Mouse (Mus musculus) stomach, postnatal 0 days (tissue): ENCODE data around the gene Vsig2. TPM values are rescaled to one million over a fixed set of nuclear protein-coding genes. Genes with fewer than 3 reads are reported as not detected.

Experiments used
- ATAC-seq: fragments of 200-750 bp; cut with Nextera tagmentation; 2 replicates; pipeline ENCODE4 v1.8.0; 2017; ENCODE audit not compliant: low FRiP score, low TSS enrichment
- DNase-seq: peaks from one replicate; pipeline ENCODE4 v3.0.0-alpha.2; 2016; ENCODE audit warnings: low spot score
- H3K27ac ChIP-seq: fragments of 300-500 bp; sonication (generic); replicated peaks from 2 replicates; pipeline ENCODE4 v1.5.1; 2014; ENCODE audit warnings: mild to moderate bottlenecking, control low read depth
- H3K27me3 ChIP-seq: fragments of 300-500 bp; sonication (generic); 2 replicates; pipeline ENCODE4 v1.6.1; 2014; ENCODE audit warnings: low read length; ENCODE audit not compliant: control insufficient read depth, insufficient read depth
- H3K36me3 ChIP-seq: fragments of 300-500 bp; sonication (generic); 2 replicates; pipeline ENCODE4 v1.6.1; 2014; ENCODE audit warnings: low read length, mixed read lengths; ENCODE audit not compliant: control insufficient read depth, insufficient read depth
- H3K4me1 ChIP-seq: fragments of 300-500 bp; sonication (generic); replicated peaks from 2 replicates; pipeline ENCODE4 v1.6.1; 2014; ENCODE audit warnings: antibody characterized with exemption; ENCODE audit not compliant: control insufficient read depth, insufficient read depth
- H3K4me2 ChIP-seq: fragments of 300-500 bp; sonication (generic); replicated peaks from 2 replicates; pipeline ENCODE4 v1.6.1; 2014; ENCODE audit warnings: low read depth, mild to moderate bottlenecking, control low read depth, moderate library complexity
- H3K4me3 ChIP-seq: fragments of 300-500 bp; sonication (generic); 2 replicates; pipeline ENCODE4 v1.5.1; 2014; ENCODE audit warnings: low read depth, low read length, control low read depth
- H3K9ac ChIP-seq: fragments of 300-500 bp; sonication (generic); 2 replicates; pipeline ENCODE4 v1.6.1; 2014; ENCODE audit warnings: mild to moderate bottlenecking, low read length, control low read depth, mixed read lengths
- H3K9me3 ChIP-seq: fragments of 300-500 bp; sonication (generic); 2 replicates; pipeline ENCODE4 v1.6.1; 2016; ENCODE audit warnings: low read length; ENCODE audit not compliant: control insufficient read depth
- CTCF ChIP-seq: IDR thresholded peaks from 2 replicates; pipeline ENCODE4 v1.5.1; 2016; ENCODE audit warnings: antibody characterized with exemption, low read depth, mild to moderate bottlenecking, moderate library complexity
- EP300 ChIP-seq: optimal IDR thresholded peaks from 2 replicates; pipeline ENCODE3; 2016; ENCODE audit warnings: antibody characterized with exemption
- WGBS: fragments of 180-500 bp; shearing (Covaris S2); extraction: QIAGEN DNeasy Blood & Tissue Kit; methylation state at CpG from one replicate; pipeline ENCODE4 v1.1.7; 2014; 5-methylcytosine and 5-hydroxymethylcytosine counted together
- polyA plus RNA-seq: library from polyadenylated mRNA; unstranded; fragments of >200 nt; fragmentation: Nextera tagmentation; extraction: Ambion mirVana; gene quantifications from 2 replicates; pipeline ENCODE4 v1.2.1, GENCODE M21; 2015

Vsig2 gene
- 350 and 369 TPM in 2 replicates for polyA plus RNA-seq

- Histone ChIP-seq H3K27ac (peak within 1 kb of the TSS; percentile 84), H3K27me3 (no peaks in the 10 kb centered on the region), H3K4me2 (peak within 1 kb of the TSS; percentile 46), H3K4me1 (no peaks in the 10 kb centered on the region), H3K36me3 (no peaks in the 10 kb centered on the region), H3K9me3 (no peaks in the 10 kb centered on the region), H3K4me3 (peak within 1 kb of the TSS; percentile 39), H3K9ac (peak within 1 kb of the TSS; percentile 54)
- peak; percentile 68 for DNase-seq
- TF ChIP-seq EP300 (no peak), CTCF (no peak; the same call in 1 of the 2 replicates)
- ATAC-seq = peak; percentile 81
- 49% methylated on average over 22 of the region's 23 CpGs for WGBS
These were observed at the start of gene Vsig2 for GRCm38 (mm10) chr9:37539170-37540025. Vsig2 (plus strand) TSS chr9:37539255.

DNA sequence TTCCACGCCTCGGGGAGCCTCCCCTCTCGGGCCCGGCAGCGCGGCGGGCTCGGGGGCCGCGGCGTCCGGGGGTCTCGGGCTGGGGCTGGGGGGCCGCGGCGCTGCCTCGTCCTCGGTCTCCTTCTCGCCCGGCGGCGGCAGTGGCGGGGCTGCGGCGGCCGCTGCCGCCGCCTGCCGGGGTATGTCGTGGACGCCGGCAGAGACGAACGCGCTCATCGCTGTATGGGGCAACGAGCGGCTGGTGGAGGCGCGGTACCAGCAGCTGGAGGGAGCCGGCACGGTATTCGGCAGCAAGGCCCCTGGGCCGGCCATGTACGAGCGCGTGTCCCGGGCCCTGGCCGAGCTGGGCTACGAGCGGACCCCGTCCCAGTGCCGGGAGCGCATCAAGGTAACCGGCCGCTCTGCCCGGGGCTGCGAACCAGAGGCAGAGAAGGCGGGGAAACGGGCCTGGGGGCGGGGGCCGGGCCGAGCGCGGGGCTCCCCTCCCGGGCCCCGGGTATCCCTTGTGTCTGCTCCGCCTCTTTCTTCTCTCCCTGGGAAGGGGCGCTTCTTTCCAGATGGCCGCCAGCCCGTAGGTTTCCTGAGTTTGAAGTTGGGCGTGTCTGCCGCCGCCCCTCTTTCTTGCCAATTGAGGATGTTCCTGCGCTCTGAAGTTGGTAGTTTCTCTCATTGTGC, 49.5 kb upstream of the Vsig2 start:
- peak; percentile 24; the same call in 1 of the 2 replicates for TF ChIP-seq CTCF
- TF ChIP-seq EP300 = no peak
- Histone ChIP-seq H3K4me3 (peak overlapping the region; percentile 100), H3K4me2 (peak overlapping the region; percentile 92), H3K27me3 (no peaks in the 10 kb centered on the region), H3K9ac (peak overlapping the region; percentile 92), H3K4me1 (no peaks in the 10 kb centered on the region), H3K36me3 (no peaks in the 10 kb centered on the region), H3K9me3 (no peaks in the 10 kb centered on the region), H3K27ac (peak overlapping the region; percentile 100)
- DNase-seq = peak; percentile 57
- under 1% methylated on average over 50 of the region's 75 CpGs for WGBS
- peak; percentile 70 for ATAC-seq

- H3K27ac ChIP-seq = no peak overlapping the region
These were observed 43.3 kb upstream of the Vsig2 start for GRCm38 (mm10) chr9:37495761-37496160.

DNA sequence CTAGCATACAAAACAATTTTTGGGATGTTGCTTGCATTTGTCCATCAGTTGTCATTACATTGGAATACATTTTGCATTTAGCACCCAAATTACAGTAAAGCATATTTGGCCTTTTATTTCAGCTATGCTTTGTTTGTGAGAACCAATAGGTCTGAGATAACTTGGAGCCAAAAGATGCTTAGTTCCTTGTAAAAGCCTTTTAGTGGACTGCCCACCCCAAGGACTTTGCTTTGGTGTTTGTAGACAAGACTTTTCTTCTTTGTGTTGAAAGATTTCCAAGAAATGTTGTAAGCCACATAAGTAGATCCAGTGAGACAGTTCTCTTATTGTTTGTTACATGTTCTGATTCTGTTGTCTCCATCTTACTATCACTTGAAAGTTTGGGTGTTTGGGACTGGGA, 42.7 kb upstream of the Vsig2 start:
- Histone ChIP-seq H3K9me3 (no peaks in the 10 kb centered on the region), H3K4me1 (no peaks in the 10 kb centered on the region), H3K27ac (no peak overlapping the region), H3K4me3 (no peak overlapping the region), H3K36me3 (no peaks in the 10 kb centered on the region), H3K9ac (no peak overlapping the region), H3K4me2 (no peak overlapping the region), H3K27me3 (no peaks in the 10 kb centered on the region)
- DNase-seq (no peak), ATAC-seq (no peak)
- TF ChIP-seq CTCF = no peak
- TF ChIP-seq EP300 = no peak

More at GRCm38 (mm10) chr9:37495761-37496160, 43.3 kb upstream of the Vsig2 start:
- WGBS = 54% methylated on average over 3 of the region's 3 CpGs
- TF ChIP-seq CTCF (no peak), EP300 (no peak)
- Histone ChIP-seq H3K27me3 (no peaks in the 10 kb centered on the region), H3K36me3 (no peaks in the 10 kb centered on the region), H3K9ac (no peak overlapping the region), H3K4me1 (no peaks in the 10 kb centered on the region), H3K4me2 (no peak overlapping the region), H3K9me3 (no peaks in the 10 kb centered on the region), H3K4me3 (no peak overlapping the region)
- ATAC-seq = no peak
- DNase-seq = no peak

DNA sequence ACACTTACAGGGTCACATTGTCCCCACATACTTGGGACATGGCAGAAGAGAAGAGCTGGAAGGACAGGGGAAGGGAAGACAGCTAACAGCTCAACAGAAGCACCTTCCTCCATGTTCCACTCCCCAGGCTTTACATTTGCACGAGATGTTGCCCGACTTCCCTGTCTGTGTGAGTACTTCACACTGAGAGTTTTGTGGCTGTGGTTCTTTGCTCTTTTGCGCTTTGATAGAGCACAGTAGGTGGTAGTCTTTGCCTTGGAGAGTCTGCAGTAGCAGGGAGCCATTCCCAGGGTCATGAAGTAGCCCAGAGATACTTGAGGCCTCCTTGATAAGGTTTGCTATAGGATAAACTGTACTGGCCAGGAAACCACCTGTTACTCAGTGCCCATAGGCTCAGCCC, 38.9 kb upstream of the Vsig2 start:
- Histone ChIP-seq H3K4me3 (no peak overlapping the region), H3K27me3 (no peaks in the 10 kb centered on the region), H3K9ac (no peak overlapping the region), H3K9me3 (no peaks in the 10 kb centered on the region), H3K4me2 (no peak overlapping the region), H3K27ac (no peak overlapping the region), H3K36me3 (no peaks in the 10 kb centered on the region), H3K4me1 (no peaks in the 10 kb centered on the region)
- TF ChIP-seq EP300 = no peak
- no peak for TF ChIP-seq CTCF
- no peak for ATAC-seq
- DNase-seq = no peak
- 81% methylated on average over 3 of the region's 3 CpGs for WGBS

GRCm38 (mm10) chr9:37501170-37501569, 37.9 kb upstream of the Vsig2 start:
- ATAC-seq (no peak), DNase-seq (no peak)
- no peak overlapping the region for H3K9ac ChIP-seq
- TF ChIP-seq CTCF = no peak
- no peak for TF ChIP-seq EP300
- no peak overlapping the region for H3K4me3 ChIP-seq
- H3K4me2 ChIP-seq = no peak overlapping the region
- H3K36me3 ChIP-seq = no peaks in the 10 kb centered on the region
- H3K27me3 ChIP-seq = no peaks in the 10 kb centered on the region
- 90% methylated on average over 1 of the region's 1 CpGs for WGBS
- no peaks in the 10 kb centered on the region for H3K9me3 ChIP-seq
- no peak overlapping the region for H3K27ac ChIP-seq
- no peaks in the 10 kb centered on the region for H3K4me1 ChIP-seq
